Comparison of ENCODE assay signal across 16 mouse cellular contexts in genomic region chr13:18847386-18847785, GRCm38 (mm10).
"Had no signal": no experiment of that assay in that cellular context is flagged by ENCODE, and none has a peak within 500 bp of the region (broad histone marks: within the 10 kb centered on the region; RNA-seq: fewer than 3 reads in every experiment).

No protein-coding gene starts in this region.

- H3K4me3 ChIP-seq: neural tube, embryonic 13.5 days; neural tube, embryonic 15.5 days; stomach, embryonic 15.5 days had no signal

- H3K9me3 ChIP-seq: neural tube, embryonic 13.5 days; neural tube, embryonic 15.5 days; stomach, embryonic 15.5 days had no signal

- H3K4me1 ChIP-seq: neural tube, embryonic 13.5 days; neural tube, embryonic 15.5 days; stomach, embryonic 15.5 days had no signal

- H3K4me2 ChIP-seq: neural tube, embryonic 13.5 days; neural tube, embryonic 15.5 days; stomach, embryonic 15.5 days had no signal

- H3K9ac ChIP-seq: neural tube, embryonic 13.5 days; neural tube, embryonic 15.5 days; stomach, embryonic 15.5 days had no signal

- DNase-seq: retina, postnatal 1 day; right cerebral cortex, adult 18-20 months; right cerebral cortex, postnatal 14 days; right cerebral cortex, postnatal 25 days; right cerebral cortex, postnatal 4 days; spleen, adult 18-20 months; thymus, adult 18-20 months; thymus, adult 2 months; thymus, postnatal 14 days; thymus, postnatal 25 days; thymus, postnatal 36 days; thymus, postnatal 4 days had no signal

- H3K27ac ChIP-seq: neural tube, embryonic 13.5 days; neural tube, embryonic 15.5 days; stomach, embryonic 15.5 days; stomach, postnatal 0 days had no signal

- H3K27me3 ChIP-seq: neural tube, embryonic 13.5 days; neural tube, embryonic 15.5 days; stomach, embryonic 15.5 days had no signal
